In genomic region chr11:83298225-83299195, GRCm38 (mm10) we compare ENCODE assay signal across 8 mouse cellular contexts. TPM values are rescaled to one million over a fixed set of nuclear protein-coding genes. Genes with fewer than 3 reads are reported as not detected.
DNase-seq lines count a peak whose midpoint lies in the region; ATAC-seq and TF ChIP-seq lines count a peak whose summit lies in the region.

TSS of gene Ap2b1 (plus strand) at chr11:83299024.

- peaks cover 1% of the 10 kb centered on the region; the same call in 1 of the 2 replicates for H3K4me1 ChIP-seq in cortical plate, adult 2 months (ENCODE audit: control insufficient read depth, insufficient read depth, low read length)

- peak; percentile 84 for DNase-seq in gastrocnemius, postnatal 10 days
- peak; percentile 97 for DNase-seq in induced T-regulatory cell, adult 2 months (ENCODE audit: low read depth)
- DNase-seq in left cerebral cortex, adult 9 months (ENCODE audit: low spot score in 2 of 2): peak; percentile 89 to 94
- peak; percentile 89 for DNase-seq in right cerebral cortex, postnatal 14 days
- peak; percentile 86 to 93 for DNase-seq in urinary bladder, postnatal 36 days (ENCODE audit: low spot score in 2 of 2)

- H3K27ac ChIP-seq in cortical plate, adult 2 months (ENCODE audit: insufficient read depth, low read length): peak within 1 kb of the TSS; percentile 90

- ATAC-seq in activated CD4-positive, CD25-positive, alpha-beta regulatory T cell, adult 4 months: peak; percentile 81
- ATAC-seq in megakaryocyte progenitor cell, adult 5-6 weeks (replicated peaks; ENCODE audit: poor library complexity): peak; percentile 79

- H3K4me3 ChIP-seq in cortical plate, adult 2 months (ENCODE audit: insufficient read depth, low read length): peak within 1 kb of the TSS; percentile 56

- no peak for TF ChIP-seq CTCF in cortical plate, adult 2 months (IDR thresholded peaks at IDR 0.05; ENCODE audit: extremely low read depth, insufficient read depth, low read length)

- TF ChIP-seq POLR2A in cortical plate, adult 2 months (IDR thresholded peaks at IDR 0.05; ENCODE audit: extremely low read depth, insufficient read depth, low read length): peak; percentile 98

RNA-seq across cellular contexts. Expression of gene Ap2b1, which starts in this region (rescaled TPM):
- polyA plus RNA-seq in activated CD4-positive, CD25-positive, alpha-beta regulatory T cell, adult 4 months (2017; shearing (Covaris generic)): 10 to 100 TPM; 51.1 to 58.1 TPM
- polyA plus RNA-seq in cortical plate, adult 2 months (2012; rRNA removed): 130 and 131 TPM in 2 replicates
- 10 to 100 TPM; 39.7 to 49.1 TPM for total RNA-seq in gastrocnemius, postnatal 10 days (2021)
- total RNA-seq in megakaryocyte progenitor cell, adult 5-6 weeks (2015): 52.4 and 58.5 TPM in 2 replicates
- 51.3 and 67.6 TPM in 2 replicates for total RNA-seq in megakaryocyte progenitor cell, adult 5-6 weeks (2017)

Comparison
In these comparisons a context has a peak if more than half of its experiments do, and no peak if none do; other contexts are left out.
1. Peak in every context shown above with its lines: DNase-seq, ATAC-seq, H3K4me3 ChIP-seq and H3K27ac ChIP-seq.